Mouse (Mus musculus): ENCODE results near the gene Hsf4. TPM values are rescaled to one million over a fixed set of nuclear protein-coding genes. Genes with fewer than 3 reads are reported as not detected.

Hsf4 gene
- total RNA-seq, 2 experiments from 2014 or later, result 1.5 to 2.3 TPM

DNA sequence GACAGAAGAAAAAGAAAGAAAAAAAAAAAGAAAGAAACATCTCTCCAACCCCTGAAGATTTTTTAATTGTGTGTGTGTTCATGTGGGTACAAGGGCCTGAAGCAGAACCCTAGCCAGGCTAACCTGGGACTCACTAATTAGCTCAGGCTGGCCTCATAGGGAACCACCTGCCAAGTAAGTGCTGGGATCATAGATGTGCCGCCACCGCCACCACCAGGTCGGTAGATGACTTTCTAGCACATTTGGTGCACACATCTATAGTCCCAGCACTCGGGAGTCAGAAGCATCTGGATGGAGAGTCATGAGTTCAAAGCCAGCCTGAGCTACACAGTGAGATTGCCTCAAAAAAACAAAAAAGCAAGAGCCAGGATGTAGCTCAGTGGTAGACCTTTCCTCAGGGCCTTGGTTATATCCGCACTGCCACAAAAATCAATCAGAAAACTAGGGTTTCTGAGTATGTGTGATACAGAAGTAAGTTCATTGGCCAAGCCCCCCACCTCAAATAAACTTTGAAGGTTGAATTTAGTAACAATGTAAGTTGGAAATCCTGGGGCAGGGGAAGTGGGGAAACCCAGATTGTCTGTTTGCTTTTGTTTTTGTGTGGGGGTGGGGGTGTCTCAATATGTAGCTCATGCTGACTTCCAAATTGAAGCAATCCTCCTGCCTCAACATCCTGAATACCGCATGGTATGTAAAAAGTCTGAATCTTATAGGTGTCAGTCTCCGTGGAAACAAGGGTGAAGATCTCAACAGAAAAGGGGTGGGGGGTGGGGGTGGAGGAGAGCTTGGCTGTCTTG, 12.1 kb upstream of the Hsf4 start:
- DNase-seq (ENCODE audit: low spot score in 2 of 2), result no peak
- intact Hi-C loops (cut with DNase I), result no loop called here

DNA sequence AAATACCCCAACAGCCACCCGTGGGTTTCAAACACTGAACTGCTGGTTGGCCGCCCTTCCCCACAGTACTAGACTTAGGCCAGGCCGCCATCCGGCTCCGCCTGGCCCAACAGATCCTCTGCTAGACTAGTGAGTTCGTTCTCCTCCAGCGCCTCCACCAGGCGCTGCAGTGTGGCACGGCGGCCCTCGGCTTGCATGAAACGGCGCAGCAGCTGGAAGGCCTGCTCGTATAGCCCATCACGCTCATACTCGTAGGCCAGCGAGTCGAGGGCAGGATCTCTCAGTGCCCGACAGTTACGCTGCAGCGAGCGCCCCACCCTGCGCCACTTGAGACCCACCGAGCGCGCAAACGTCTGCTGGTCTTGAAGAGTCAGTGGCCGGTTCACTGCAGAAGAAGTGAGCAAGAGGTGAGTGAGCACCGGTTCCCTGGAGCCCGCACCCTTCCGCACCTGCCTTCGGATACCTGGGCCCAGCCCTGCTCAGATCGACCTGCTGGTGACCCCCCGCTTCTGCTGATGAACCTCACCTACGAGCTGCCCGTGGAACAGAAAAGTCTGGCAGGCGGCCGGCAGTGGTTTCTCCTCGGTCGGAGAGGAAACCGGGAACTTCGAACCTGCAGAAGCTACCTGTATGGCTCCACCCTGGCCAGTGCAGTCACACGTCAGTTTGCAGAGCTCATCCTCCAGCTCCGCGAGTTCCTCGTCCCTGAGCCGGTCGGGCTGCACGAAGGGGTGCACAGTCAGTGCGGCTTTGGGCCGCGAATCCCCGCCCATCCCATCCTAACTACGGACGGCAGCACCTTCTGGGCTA, 10.5 kb upstream of the Hsf4 start:
- intact Hi-C loops (cut with DNase I), result no loop called here
- no peak for DNase-seq (ENCODE audit: low spot score in 2 of 2)

DNA sequence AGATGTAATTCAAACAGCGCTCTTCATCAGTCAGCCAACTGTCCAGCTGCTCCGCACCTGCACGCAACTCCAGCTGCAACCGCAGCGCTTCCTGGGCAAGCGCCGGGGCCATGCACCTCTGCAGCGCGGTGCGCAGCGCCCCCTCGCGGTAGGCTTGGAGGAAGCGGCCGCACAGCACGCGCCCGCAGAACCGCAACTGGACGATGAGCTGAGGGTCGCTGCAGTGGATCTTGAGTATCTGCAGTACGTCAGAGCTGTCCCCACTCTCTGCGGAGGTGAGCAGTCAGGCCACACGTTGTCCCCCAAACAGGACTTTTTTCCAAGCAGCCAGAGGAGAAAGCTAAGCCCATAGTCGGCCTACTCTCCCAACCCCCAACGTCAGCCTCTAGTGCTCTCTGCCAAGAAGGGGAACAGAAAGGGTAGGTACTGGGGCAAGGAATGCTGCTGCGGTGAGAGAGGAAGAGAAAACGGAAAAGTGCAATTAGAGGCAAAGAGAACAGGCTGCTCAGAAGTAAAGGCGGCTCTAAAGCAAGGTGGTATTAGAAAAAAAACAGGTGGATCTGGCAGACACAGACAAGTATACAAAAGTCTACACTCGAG, 9.8 kb upstream of the Hsf4 start:
- intact Hi-C loops (cut with DNase I), result no loop called here
- peak; percentile 59 to 69 for DNase-seq (ENCODE audit: low spot score in 2 of 2)

DNA sequence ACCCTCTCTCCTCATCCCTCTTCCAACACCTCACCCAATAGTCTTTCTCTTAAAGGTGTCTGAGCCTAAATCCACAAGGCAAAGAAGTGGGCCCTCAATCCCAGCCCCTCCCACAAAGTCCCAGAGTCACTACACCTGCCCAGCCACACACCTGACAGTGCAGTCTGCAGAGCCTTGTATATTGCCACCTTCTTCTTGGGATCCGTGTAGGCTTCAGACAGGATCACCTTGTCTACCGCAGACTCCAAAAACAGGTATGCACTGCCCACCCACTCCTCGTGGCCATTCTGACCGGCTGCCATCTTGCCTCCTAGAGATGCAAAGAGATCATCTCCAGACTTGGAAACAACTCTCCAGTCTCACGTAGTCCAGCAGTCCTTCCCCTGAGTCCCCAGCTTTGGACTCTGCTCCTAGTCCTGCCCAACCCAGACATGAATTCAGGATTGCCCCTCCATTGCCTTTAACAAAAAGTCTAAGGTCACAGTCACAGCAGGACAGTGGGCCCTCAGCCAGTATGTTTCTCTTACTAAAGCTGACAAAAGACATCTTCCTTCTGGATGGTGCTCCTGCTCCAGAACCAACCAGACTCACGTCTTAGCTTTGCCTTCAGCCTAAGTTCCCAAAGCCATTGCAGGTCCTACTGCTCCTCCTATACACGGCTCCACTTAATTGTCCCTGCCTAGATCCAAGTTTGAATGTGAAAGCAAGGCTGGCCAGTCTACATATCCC, 9.1 kb upstream of the Hsf4 start:
- no peak for DNase-seq (ENCODE audit: low spot score in 2 of 2)
- intact Hi-C loops (cut with DNase I), result no loop called here

DNA sequence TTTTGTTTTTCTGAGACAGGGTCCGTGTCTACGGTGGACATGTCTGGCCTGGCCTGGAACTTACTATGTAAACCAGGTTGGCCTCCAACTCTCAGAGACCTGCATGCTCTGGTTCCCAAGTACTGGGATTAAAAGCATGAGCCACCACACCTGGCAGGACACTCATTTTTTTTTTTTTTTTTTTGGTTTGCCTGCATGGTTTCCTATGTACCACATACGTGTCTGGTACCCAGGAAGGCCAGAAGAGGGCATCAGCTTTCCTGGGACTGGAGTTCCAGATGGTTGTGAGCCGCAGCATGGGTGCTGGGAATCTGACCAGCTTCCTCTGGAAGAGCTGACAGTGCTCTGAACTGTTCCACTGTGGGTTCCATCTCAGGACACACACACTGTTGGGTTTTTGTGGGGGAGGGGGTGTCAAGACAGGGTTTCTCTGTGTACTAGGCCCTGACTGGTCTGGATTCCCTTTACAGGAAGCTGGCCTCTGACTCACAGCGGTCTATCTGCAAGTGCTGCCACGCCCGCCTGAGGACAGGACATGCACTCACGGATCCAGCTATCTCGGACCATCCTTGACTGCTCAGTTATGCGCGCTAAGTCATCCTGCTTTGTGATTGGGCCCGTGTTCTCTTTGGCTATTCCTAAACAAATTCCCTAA, 8.1 kb upstream of the Hsf4 start:
- DNase-seq (ENCODE audit: low spot score in 2 of 2), result no peak
- intact Hi-C loops (cut with DNase I), result no loop called here

DNA sequence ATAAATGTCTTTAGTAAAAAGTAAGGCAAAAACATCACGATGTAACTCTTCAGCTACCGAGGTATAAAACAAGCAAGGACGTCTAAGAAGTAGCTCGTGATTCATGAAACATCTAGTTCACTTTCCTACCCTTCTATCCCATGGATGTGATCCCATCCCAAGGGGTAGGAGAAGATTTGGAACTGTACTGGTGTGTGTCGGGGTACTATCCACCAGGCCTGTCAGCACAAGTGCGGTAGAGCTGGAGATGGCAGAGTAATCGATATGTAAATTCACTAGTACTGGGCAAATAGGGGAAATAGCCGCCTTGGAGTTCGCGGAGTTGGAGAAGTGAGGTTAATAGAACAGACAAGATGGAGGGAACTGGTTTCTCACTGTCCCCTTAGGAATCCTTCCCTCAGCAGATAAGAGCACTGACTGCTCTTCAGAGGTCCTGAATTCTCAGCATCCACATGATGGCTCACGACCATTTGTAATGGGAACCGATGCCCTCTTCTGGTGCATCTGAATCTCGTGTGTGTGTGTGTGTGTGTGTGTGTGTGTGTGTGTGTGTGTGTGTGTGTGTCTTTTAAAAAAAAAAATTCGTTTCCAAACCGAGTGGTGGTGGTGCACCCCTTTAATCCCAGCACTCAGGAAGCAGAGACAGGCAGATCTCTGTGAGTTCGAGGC, 6.2 kb upstream of the Hsf4 start:
- intact Hi-C loops (cut with DNase I), result no loop called here
- DNase-seq (ENCODE audit: low spot score in 2 of 2), result no peak

DNA sequence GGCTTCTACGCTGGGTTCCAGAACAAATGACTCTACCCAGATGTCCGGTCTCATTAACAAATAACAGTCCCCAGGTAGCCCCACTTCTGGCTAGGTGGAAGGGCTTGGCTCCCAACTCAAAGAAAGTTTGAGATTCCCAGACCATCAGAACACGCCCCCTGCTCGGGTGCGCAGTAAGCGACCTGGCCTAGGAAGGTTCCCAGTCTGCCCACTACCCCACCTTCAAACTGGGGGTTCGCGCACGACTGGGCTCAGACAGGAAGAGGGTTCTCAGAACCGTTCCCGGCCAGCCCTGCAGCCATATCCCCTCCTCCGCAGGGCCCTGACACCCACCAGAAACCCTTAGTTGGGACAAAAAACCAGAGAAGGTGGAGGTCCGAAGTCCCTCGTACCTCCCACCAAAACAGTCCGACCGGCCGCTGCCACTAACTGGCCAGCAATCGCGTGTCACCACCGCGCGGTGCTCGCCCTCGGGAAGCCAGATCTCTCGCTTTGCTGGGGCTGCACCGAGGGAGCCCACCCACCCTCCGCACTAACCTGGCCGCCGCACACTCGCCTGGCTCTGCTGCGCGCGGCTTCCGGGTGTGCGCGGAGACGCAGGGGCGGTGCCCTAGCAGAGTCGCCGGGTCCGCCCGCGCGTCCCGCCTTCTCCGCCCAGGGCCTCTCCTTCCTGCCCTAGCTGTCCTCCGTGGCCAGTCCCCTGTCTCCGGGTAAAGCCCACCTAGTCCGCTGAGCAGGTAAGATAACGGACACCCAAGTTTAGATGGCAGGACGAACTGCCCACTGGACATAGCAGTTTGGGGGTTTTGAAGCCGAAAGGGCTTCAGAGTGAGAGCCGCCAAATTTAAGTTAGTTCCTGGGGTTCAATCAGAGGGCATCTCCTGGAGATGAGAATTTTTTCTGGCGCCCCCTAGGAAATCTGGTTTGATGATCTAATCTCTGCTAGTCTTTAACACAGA, 5.3 kb upstream of the Hsf4 start, which contains the start of the genes Tradd and Fbxl8:
Gene Tradd (minus strand): TSS at position 586 of the 959 bp plus-strand sequence.
Gene Fbxl8 (plus strand): TSS at position 625 of the 959 bp plus-strand sequence.
- DNase-seq (ENCODE audit: low spot score in 2 of 2), result no peak

DNA sequence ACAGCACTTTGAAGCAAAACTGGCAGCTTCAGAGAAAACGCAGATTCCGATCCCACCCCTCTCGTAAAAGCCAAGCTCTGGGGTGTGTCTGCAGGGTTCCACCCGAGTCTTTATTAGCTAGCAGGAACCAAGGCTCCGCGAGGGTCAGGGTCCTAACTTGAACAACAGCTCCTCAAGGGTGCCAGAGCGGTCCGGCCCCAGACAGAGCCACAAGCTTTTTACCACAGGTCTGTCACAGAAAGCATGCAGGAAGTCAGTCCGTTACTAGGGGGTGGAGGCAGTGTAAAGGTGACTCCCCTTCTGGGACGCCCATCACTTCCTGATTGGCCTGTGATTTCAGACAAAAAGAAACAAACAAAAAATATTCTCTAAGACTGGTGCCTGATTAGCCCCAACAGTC, 4.5 kb upstream of the Hsf4 start:
- intact Hi-C loops (cut with DNase I), result no loop called here
- no peak for DNase-seq (ENCODE audit: low spot score in 2 of 2)

More for the DNA sequence above, 5.3 kb upstream of the Hsf4 start, which contains the start of the genes Tradd and Fbxl8:
- intact Hi-C loops (cut with DNase I), result no loop called here

DNA sequence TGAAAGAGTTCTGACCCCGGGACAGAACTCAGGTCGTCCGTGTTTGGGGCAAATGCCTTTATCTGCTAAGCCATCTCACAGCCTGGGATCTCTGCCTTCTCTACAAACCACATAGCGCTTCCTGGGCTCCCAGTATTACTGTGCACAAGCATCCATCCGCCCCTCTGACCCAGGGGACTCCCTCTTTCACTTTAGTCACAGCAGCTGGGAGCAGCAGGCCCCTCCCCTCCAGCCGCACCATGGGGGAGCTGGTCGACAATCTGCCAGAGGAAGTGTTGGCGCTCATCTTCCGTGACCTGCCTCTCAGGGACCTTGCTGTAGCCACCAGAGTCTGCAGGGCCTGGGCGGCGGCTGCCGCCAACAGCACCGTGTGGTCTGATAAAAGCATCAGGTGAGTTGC, 2.8 kb upstream of the Hsf4 start:
- no peak for DNase-seq (ENCODE audit: low spot score in 2 of 2)
- intact Hi-C loops (cut with DNase I), result no loop called here

DNA sequence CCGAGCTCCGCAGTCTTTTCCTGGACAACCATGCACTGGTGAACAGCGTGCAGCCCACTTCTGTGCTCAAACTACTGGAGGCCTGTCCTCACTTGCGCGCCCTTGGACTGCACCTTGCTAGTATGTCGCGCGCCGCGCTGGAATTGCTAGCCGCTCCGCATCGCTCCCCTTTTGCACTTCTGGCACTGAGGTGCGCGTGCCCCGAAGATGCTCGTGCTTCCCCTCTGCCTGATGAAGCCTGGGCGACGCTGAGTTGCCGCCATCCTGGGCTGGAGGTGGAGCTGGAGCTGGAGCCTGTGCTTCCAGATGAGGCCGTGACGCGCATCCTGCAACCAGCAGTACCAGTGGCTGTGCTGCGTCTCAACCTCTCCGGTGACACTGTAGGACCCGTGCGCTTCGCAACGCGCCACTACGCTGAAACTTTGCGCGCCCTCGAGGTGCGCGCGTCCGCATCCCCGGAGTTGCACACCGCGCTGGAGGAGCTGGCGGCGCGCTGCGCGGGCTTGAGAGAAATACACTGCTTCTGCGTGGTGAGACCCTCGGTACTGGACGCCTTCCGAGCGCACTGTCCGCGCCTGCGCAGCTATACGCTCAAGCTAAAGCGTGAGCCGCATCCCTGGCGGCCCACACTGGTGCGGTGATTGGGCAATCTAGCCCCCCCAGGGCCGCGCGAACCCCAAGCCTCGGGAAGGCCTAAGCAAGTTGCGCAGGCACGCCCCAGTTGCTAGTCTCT, 1.1 kb upstream of the Hsf4 start:
- DNase-seq (ENCODE audit: low spot score in 2 of 2), result peak; percentile 87 to 90
- intact Hi-C loops (cut with DNase I), result no loop called here

DNA sequence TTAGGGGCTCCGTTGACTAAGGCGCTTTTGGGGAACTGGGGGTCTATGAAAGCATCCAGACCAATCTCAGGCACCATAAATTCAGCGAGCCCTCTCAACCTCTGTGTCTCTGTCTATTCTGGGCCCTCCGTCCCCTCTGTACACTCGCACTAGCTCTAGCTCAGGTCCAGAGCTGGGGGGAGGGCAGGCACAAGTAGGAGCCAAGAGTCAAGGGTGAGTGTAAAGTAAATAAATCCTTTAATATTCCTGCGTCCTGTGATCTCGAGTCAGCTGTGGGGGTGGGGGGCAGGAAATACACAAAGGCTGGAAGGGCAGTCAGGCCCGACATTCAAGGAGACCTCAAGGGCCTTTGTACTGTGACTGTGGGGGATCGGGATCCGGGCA, 534 bp upstream of the Hsf4 start:
- intact Hi-C loops (cut with DNase I), result no loop called here
- no peak for DNase-seq (ENCODE audit: low spot score in 2 of 2)

DNA sequence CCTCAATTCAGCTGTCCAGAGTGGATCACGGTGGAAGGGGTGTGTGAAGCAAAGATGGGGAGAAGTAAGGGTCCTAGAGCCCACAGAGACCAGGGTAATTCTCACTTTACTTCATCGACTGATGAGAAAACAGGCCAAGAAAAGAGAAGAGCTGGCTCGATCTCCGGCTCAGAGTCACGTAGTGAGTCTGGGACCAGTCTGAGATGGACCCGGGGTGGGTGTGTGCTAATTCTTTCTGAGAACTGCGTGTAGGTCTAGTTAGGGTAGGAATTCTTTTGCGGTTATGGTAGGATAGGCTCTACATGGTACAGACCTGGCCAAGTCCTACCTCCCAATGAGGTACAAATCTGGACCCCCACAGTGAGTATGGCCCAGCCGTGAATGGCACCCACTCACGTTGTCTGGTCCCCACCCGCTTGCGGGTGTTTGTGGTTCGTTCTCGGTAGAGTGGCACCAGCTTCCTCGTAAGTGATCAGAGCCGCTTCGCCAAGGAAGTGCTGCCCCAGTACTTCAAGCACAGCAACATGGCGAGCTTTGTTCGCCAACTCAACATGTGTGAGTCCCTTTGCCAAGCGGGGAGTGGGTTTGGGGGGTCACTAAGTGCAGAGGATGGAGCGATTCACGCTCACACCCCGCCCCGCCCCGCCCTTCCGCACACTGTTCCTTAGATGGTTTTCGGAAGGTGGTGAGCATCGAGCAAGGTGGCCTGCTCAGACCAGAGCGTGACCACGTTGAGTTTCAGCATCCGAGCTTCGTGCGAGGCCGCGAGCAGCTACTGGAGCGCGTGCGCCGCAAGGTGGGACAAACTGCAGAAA, 707 bp downstream of the Hsf4 start:
- intact Hi-C loops (cut with DNase I), result no loop called here
- DNase-seq (ENCODE audit: low spot score in 2 of 2), result no peak

DNA sequence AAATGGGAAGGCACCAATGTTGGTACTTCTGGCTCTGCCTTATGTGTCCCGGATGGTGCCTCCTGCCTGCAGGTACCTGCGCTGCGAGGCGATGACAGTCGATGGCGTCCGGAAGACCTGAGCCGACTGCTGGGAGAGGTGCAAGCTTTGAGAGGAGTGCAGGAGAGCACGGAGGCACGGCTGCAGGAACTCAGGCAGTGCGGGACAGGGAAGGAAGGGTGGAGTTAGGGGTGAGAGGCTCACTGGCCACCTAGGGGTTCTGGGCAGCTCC, 1.2 kb downstream of the Hsf4 start:
- no peak for DNase-seq (ENCODE audit: low spot score in 2 of 2)
- intact Hi-C loops (cut with DNase I), result no loop called here

DNA sequence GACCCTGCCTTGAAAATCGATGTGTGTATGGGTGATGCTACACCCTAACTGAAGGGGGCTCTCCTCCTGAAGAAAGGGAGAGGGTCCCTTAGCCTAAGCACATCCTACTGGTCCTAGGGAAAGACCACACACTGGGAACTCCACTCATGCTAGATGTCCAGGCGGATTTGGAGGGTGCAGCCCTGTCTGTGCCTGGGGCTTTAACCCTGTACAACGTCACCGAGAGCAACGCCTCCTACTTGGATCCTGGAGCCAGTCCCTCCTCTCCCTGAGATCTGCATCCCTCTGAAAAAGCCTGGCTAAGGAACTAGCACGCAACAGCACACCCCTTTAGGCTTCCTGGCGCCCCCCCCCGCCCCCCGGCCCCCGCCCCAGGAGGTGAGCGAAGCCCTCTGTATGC, 5.8 kb downstream of the Hsf4 start:
- DNase-seq (ENCODE audit: low spot score in 2 of 2), result no peak
- intact Hi-C loops (cut with DNase I), result no loop called here

DNA sequence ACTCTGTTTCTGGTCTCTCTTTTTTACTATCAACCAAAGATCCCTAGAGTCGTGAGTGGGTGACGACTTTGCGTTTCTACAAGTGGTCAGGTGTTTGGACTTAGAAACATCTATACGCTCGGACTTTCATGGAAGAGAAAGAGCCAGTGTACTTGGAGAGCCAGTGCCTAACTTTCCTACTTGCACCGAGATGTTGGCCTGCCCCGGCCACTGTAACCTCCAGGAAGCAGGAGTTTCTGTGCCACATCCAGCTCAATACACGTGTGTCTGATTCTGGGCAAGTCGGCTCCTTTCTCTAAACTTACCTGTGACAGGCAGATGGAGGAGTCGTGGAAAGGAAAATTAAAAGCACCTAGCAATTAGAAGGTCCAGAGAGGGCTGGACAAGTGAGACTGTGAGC, 6.2 kb downstream of the Hsf4 start, which contains the start of gene Nol3:
Gene Nol3 (plus strand): TSS at position 301 of the 400 bp plus-strand sequence.
- intact Hi-C loops (cut with DNase I), result no loop called here
- DNase-seq (ENCODE audit: low spot score in 2 of 2), result no peak
